Mouse (Mus musculus) olfactory bulb, adult 2 months (tissue): ENCODE measurements around the gene Lrba. TPM values are rescaled to one million over a fixed set of nuclear protein-coding genes. Genes with fewer than 3 reads are reported as not detected.

Experiments used
- H3K27ac ChIP-seq: fragments of 200-500 bp; 2 replicates; pipeline ENCODE4 v1.5.1; 2012; ENCODE audit warnings: low read depth, low read length; ENCODE audit not compliant: insufficient read depth
- H3K4me1 ChIP-seq: fragments of 200-500 bp; 2 replicates; pipeline ENCODE4 v1.6.1; 2012; ENCODE audit warnings: low read length; ENCODE audit not compliant: control insufficient read depth, insufficient read depth
- H3K4me3 ChIP-seq: fragments of 200-500 bp; 2 replicates; pipeline ENCODE4 v1.5.1; 2012; ENCODE audit warnings: mild to moderate bottlenecking, low read depth, low read length, moderate library complexity; ENCODE audit not compliant: insufficient read depth
- CTCF ChIP-seq: fragments of 200-500 bp; IDR thresholded peaks from 2 replicates; pipeline ENCODE4 v1.5.1; 2012; ENCODE audit warnings: low read depth, mild to moderate bottlenecking, low read length, moderate library complexity; ENCODE audit not compliant: insufficient read depth
- POLR2A ChIP-seq: fragments of 200-500 bp; IDR thresholded peaks from 2 replicates; pipeline ENCODE4 v1.6.1; 2012; ENCODE audit warnings: mild to moderate bottlenecking, low read depth, low read length, moderate library complexity; ENCODE audit not compliant: insufficient read depth
- WGBS: fragments of 180-500 bp; shearing (Covaris S2); methylation state at CpG from one replicate; pipeline ENCODE4 v1.1.7; 2018; 5-methylcytosine and 5-hydroxymethylcytosine counted together
- polyA plus RNA-seq: library from polyadenylated mRNA; stranded (reverse); fragments of >200 nt; gene quantifications from 2 replicates; pipeline ENCODE4 v1.2.4, GENCODE M21; 2012; ENCODE audit warnings: low replicate concordance; ENCODE audit not compliant: missing spikeins, insufficient read depth, insufficient read length

Gene Lrba
- polyA plus RNA-seq, 1 experiment, result not detected

DNA sequence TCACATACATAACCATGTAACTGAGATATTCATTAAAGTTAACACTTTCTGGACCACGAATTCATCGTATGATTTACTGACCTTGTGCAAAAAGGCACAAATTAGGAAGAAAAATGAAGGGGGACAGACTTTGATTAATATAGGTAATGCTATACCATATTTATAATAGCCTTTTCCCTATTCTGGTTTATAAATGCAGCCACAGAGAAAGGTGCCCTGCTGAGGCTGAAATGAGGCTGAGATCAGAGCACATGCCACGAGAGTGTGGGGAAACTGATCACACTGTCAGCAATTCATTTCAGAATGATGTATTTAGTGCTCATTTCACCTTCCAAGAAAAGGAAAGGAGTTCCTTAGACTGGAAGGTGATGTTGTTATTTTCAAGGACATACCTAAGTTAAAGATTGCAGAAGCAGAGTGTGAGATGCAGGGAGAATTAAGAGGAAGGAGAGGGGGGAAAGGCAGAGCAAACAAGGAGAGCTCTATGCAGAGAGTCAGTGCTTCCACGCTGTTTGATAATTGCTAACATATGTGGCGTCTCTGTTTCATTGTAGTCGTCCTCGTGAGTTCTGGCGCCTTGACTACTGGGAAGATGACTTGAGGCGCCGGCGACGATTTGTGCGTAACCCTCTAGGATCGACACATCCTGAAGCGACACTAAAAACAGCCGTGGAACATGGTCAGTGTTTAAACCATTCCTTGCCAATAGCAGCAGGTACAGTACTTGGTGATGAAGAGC, 307.2 kb downstream of the Lrba start:
- H3K27ac ChIP-seq, result no peak overlapping the region
- no peaks in the 10 kb centered on the region for H3K4me1 ChIP-seq
- no peak for TF ChIP-seq POLR2A
- no peak for TF ChIP-seq CTCF
- 80% methylated on average over 16 of the region's 16 CpGs for WGBS
- no peak overlapping the region for H3K4me3 ChIP-seq

- Histone ChIP-seq H3K4me3 (no peak overlapping the region), H3K27ac (no peak overlapping the region), H3K4me1 (0 out of 2 replicates have a peak, but pooled peaks cover 5% of the 10 kb centered on the region)
- TF ChIP-seq CTCF, result no peak
- no peak for TF ChIP-seq POLR2A
- WGBS, result 90% methylated on average over 1 of the region's 1 CpGs
Measured at GRCm38 (mm10) chr3:86536751-86537150, 312.3 kb downstream of the Lrba start.

DNA sequence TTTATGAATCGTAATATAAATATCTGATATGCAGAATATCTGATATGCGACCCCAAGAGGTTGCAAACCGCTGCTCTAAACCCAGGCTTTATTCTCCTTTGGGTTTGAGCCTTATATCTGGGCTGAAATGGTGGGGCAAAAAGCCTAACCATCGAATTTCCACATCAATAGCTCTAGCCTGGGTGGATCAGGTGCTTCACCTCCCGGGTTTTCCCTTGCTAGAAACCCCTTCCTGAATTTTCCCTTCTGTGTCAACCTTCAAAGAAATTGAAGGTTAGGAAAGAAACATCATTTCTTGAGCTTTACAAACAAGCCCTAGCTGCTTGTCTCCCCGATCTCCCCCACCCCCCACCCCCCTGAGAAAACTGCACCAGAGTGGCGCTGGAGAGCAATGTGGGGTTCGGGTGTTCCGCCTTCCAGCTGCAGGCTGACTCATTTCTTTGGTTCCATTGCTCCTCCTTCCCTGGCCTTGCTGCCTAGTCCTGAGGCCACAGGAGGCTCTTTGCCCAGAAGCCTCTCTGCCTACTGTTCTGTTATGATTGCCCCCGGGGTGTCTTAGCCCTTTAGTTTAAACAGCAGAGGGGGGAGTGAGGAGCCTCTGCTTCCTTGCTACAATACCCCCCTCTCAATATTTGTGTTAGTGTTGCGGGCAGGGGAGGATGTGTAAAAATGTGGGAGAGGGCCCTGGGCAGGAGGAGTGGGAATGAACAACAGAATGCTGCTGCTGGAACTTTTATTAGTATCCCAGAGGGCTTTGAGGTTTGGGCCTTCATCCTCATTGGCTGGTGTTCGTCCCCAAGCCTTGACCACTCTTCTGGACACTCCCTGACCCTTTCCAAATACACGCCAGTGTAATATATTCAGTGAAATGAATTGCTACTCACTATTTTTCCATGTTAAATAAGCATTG, 314.4 kb downstream of the Lrba start:
- 45% methylated on average over 13 of the region's 13 CpGs for WGBS
- Histone ChIP-seq H3K4me3 (no peak overlapping the region), H3K4me1 (0 out of 2 replicates have a peak, but pooled peaks cover 5% of the 10 kb centered on the region), H3K27ac (no peak overlapping the region)
- TF ChIP-seq POLR2A, result no peak
- no peak for TF ChIP-seq CTCF

GRCm38 (mm10) chr3:86539555-86540168, 315.2 kb downstream of the Lrba start:
- H3K4me1 ChIP-seq, result 0 out of 2 replicates have a peak, but pooled peaks cover 5% of the 10 kb centered on the region
- TF ChIP-seq CTCF (no peak), POLR2A (no peak)
- no peak overlapping the region for H3K4me3 ChIP-seq
- no peak overlapping the region for H3K27ac ChIP-seq
- WGBS, result 73% methylated on average over 11 of the region's 11 CpGs

GRCm38 (mm10) chr3:86541074-86541614, 316.7 kb downstream of the Lrba start:
- Histone ChIP-seq H3K4me1 (0 out of 2 replicates have a peak, but pooled peaks cover 5% of the 10 kb centered on the region), H3K4me3 (no peak overlapping the region), H3K27ac (no peak overlapping the region)
- WGBS, result 84% methylated on average over 4 of the region's 4 CpGs
- TF ChIP-seq CTCF (no peak), POLR2A (no peak)

DNA sequence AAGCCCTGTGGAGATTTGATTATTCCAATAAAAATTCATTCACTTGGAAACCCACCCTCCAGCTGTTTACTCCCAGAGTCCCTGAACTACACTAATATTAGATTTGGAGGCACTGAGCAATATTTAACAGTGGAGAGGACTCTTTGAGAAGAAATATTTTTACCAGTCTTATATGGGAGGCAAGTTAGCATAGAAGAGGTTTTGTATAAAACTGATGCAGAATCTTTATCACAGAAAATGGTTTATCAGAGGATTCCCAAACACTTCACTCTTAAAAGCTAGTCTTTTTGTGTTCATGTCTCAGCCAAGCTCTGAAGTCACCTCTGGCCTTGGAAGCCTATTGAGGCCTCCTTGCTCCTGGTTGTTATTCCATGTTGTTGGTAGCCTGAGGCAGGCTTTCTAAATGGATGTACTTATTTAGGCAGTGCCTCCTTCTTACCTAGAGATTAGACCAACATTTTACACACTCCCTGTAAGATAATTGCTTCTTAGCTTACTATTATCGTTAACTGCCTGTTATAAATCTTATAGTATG, 317.4 kb downstream of the Lrba start:
- Histone ChIP-seq H3K27ac (no peak overlapping the region), H3K4me1 (peaks cover 10% of the 10 kb centered on the region), H3K4me3 (no peak overlapping the region)
- 95% methylated on average over 1 of the region's 1 CpGs for WGBS
- no peak for TF ChIP-seq CTCF

GRCm38 (mm10) chr3:86544785-86545184, 320.3 kb downstream of the Lrba start:
- 84% methylated on average over 3 of the region's 3 CpGs for WGBS
- peaks cover 11% of the 10 kb centered on the region for H3K4me1 ChIP-seq
- TF ChIP-seq POLR2A, result no peak
- no peak for TF ChIP-seq CTCF
- H3K4me3 ChIP-seq, result no peak overlapping the region
- H3K27ac ChIP-seq, result no peak overlapping the region

GRCm38 (mm10) chr3:86545945-86546344, 321.5 kb downstream of the Lrba start:
- Histone ChIP-seq H3K4me3 (no peak overlapping the region), H3K4me1 (peaks cover 11% of the 10 kb centered on the region), H3K27ac (no peak overlapping the region)
- no peak for TF ChIP-seq CTCF
- no peak for TF ChIP-seq POLR2A
- WGBS, result 86% methylated on average over 5 of the region's 5 CpGs
